Mouse (Mus musculus): Measurements from ENCODE around the gene Rnd3.

DNA sequence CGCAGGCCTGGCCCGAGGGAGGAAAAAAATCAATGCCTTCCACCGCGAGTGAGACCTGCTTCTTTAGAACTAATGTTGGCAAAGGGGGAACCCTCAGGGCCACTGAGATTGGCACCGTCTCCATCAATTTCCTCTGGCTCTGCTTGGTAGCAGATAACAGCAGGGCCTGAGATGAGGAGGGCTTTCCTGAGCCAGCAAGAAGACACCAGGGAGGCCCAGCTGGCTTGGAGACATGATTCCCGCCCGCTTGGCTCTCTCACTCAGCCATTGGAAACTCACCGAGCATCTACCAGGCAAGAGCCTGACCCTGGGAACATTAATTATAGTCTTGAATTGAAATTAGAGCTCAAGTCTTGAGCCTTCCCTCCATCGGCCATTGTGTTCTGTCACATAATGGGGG, 48.9 kb downstream of the Rnd3 start:
- TF ChIP-seq CTCF (IDR thresholded peaks at IDR 0.05; ENCODE audit: low read depth, low read length) (no peak), POLR2A (IDR thresholded peaks at IDR 0.05; ENCODE audit: insufficient read depth, low read length) (no peak)

All from ES-Bruce4 (cell line).